Mouse (Mus musculus) liver, postnatal 0 days (tissue): ENCODE measurements around the gene Rab26. TPM values are rescaled to one million over a fixed set of nuclear protein-coding genes. Genes with fewer than 3 reads are reported as not detected.

Experiments used
- ATAC-seq: fragments of 200-750 bp; cut with Nextera tagmentation; 2 replicates; pipeline ENCODE4 v1.8.0; 2017; ENCODE audit warnings: mild to moderate bottlenecking, moderate library complexity
- DNase-seq: peaks from one replicate; pipeline ENCODE4 v3.0.0-alpha.2; 2016
- H3K27ac ChIP-seq: fragments of 300-500 bp; sonication (generic); 2 replicates; pipeline ENCODE4 v1.5.1; 2014; ENCODE audit warnings: antibody characterized with exemption, moderate library complexity, mild to moderate bottlenecking, low read depth
- H3K27me3 ChIP-seq: fragments of 300-500 bp; sonication (generic); 2 replicates; pipeline ENCODE4 v1.6.1; 2014; ENCODE audit warnings: low read length, control low read depth, mixed read lengths; ENCODE audit not compliant: insufficient read depth
- H3K36me3 ChIP-seq: fragments of 300-500 bp; sonication (generic); replicated peaks from 2 replicates; pipeline ENCODE4 v1.6.1; 2014; ENCODE audit warnings: mild to moderate bottlenecking, control low read depth, low read length, moderate library complexity, mixed read lengths; ENCODE audit not compliant: insufficient read depth
- H3K4me1 ChIP-seq: fragments of 300-500 bp; sonication (generic); 2 replicates; pipeline ENCODE4 v1.6.1; 2014; ENCODE audit warnings: antibody characterized with exemption, mild to moderate bottlenecking, control low read depth; ENCODE audit not compliant: insufficient read depth
- H3K4me2 ChIP-seq: fragments of 300-500 bp; sonication (generic); 2 replicates; pipeline ENCODE4 v1.6.1; 2014; ENCODE audit warnings: low read depth, mild to moderate bottlenecking, low read length, moderate library complexity, mixed read lengths
- H3K4me3 ChIP-seq: fragments of 300-500 bp; sonication (generic); 2 replicates; pipeline ENCODE4 v1.5.1; 2014; ENCODE audit warnings: low read depth, low read length
- H3K9ac ChIP-seq: fragments of 300-500 bp; sonication (generic); replicated peaks from 2 replicates; pipeline ENCODE4 v1.6.1; 2014; ENCODE audit warnings: mild to moderate bottlenecking, moderate library complexity
- H3K9me3 ChIP-seq: fragments of 300-500 bp; sonication (generic); 2 replicates; pipeline ENCODE4 v1.6.1; 2016; ENCODE audit warnings: mild to moderate bottlenecking, control low read depth, low read length, mixed read lengths
- CTCF ChIP-seq: sonication (generic); IDR thresholded peaks from 2 replicates; pipeline ENCODE4 v1.5.1; 2016; ENCODE audit warnings: antibody characterized with exemption, low read depth
- EP300 ChIP-seq: IDR thresholded peaks from 2 replicates; pipeline ENCODE4 v1.6.1; 2016; ENCODE audit warnings: antibody characterized with exemption, low read depth, mild to moderate bottlenecking
- WGBS: fragments of 180-500 bp; shearing (Covaris S2); extraction: QIAGEN DNeasy Blood & Tissue Kit; methylation state at CpG from one replicate; pipeline ENCODE4 v1.1.7; 2014; ENCODE audit not compliant: insufficient replicate concordance; 5-methylcytosine and 5-hydroxymethylcytosine counted together
- polyA plus RNA-seq: library from polyadenylated mRNA; unstranded; fragments of >200 nt; fragmentation: Nextera tagmentation; extraction: Ambion mirVana; gene quantifications from 2 replicates; pipeline ENCODE4 v1.2.1, GENCODE M21; 2015

Gene Rab26
- polyA plus RNA-seq, 1 experiment from 2014 or later = 0.81 TPM

DNA sequence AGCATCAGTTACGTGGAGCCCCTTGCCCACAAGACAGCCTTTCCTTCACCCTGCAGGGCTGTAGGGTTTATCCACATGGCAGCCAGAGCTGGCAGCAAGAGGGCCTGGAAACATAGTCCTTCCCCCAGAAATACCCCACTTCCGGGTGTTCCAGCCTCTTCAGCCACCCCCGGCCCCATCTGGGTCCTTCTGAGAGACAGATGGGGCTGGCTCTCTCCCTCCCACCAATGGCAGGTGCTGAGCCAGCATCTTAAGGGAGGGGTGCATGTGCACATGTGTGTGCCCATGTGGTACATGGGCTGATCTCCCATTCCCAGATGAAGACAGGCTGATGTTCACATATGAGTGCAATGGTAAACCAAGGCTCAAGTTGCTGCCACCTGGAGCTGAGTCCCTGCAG, 38.6 kb downstream of the Rab26 start:
- 68% methylated on average over 3 of the region's 3 CpGs for WGBS
- no peak for ATAC-seq
- H3K4me1 ChIP-seq = no peaks in the 10 kb centered on the region
- no peak overlapping the region for H3K4me2 ChIP-seq
- no peak overlapping the region for H3K9ac ChIP-seq
- no peaks in the 10 kb centered on the region for H3K9me3 ChIP-seq
- H3K27ac ChIP-seq = no peak overlapping the region
- H3K4me3 ChIP-seq = no peak overlapping the region
- DNase-seq = no peak
- H3K36me3 ChIP-seq = no peaks in the 10 kb centered on the region
- no peak for TF ChIP-seq CTCF
- no peak for TF ChIP-seq EP300
- peaks cover 4% of the 10 kb centered on the region; the same call in 1 of the 2 replicates for H3K27me3 ChIP-seq

- Histone ChIP-seq H3K4me3 (no peak overlapping the region), H3K27me3 (peaks cover 10% of the 10 kb centered on the region), H3K4me2 (no peak overlapping the region), H3K36me3 (no peaks in the 10 kb centered on the region), H3K9me3 (no peaks in the 10 kb centered on the region), H3K27ac (no peak overlapping the region), H3K9ac (no peak overlapping the region), H3K4me1 (no peaks in the 10 kb centered on the region)
- DNase-seq (peak; percentile 63), ATAC-seq (no peak)
- TF ChIP-seq EP300 = no peak
- TF ChIP-seq CTCF = peak; percentile 77
- WGBS = 43% methylated on average over 2 of the region's 2 CpGs
These were observed 39.2 kb downstream of the Rab26 start for GRCm38 (mm10) chr17:24494627-24495335.

- Histone ChIP-seq H3K4me1 (peaks cover 10% of the 10 kb centered on the region), H3K9me3 (no peaks in the 10 kb centered on the region), H3K4me2 (no peak overlapping the region), H3K4me3 (no peak overlapping the region), H3K9ac (no peak overlapping the region), H3K27me3 (peaks cover 38% of the 10 kb centered on the region), H3K36me3 (no peaks in the 10 kb centered on the region), H3K27ac (no peak overlapping the region)
- DNase-seq (no peak), ATAC-seq (no peak)
- no peak for TF ChIP-seq EP300
- no peak for TF ChIP-seq CTCF
- 85% methylated on average over 4 of the region's 4 CpGs for whole genome bisulfite sequencing
These were observed 43.6 kb downstream of the Rab26 start for GRCm38 (mm10) chr17:24490399-24490798.

GRCm38 (mm10) chr17:24489265-24490030, 44.6 kb downstream of the Rab26 start:
- TF ChIP-seq EP300 = no peak
- TF ChIP-seq CTCF = no peak
- Histone ChIP-seq H3K9ac (no peak overlapping the region), H3K4me2 (peak overlapping the region; percentile 81), H3K4me1 (peaks cover 10% of the 10 kb centered on the region), H3K9me3 (no peaks in the 10 kb centered on the region), H3K27me3 (peaks cover 38% of the 10 kb centered on the region), H3K27ac (no peak overlapping the region), H3K4me3 (peak overlapping the region; percentile 57), H3K36me3 (no peaks in the 10 kb centered on the region)
- DNase-seq (no peak), ATAC-seq (no peak)
- WGBS = 29% methylated on average over 15 of the region's 19 CpGs

GRCm38 (mm10) chr17:24488662-24489264, 45.2 kb downstream of the Rab26 start:
- H3K4me2 ChIP-seq = peak overlapping the region; percentile 81
- no peaks in the 10 kb centered on the region for H3K36me3 ChIP-seq
- peak overlapping the region; percentile 1; the same call in 1 of the 2 replicates for H3K9ac ChIP-seq
- H3K9me3 ChIP-seq = no peaks in the 10 kb centered on the region
- TF ChIP-seq EP300 (no peak), CTCF (no peak)
- DNase-seq (no peak), ATAC-seq (peak; percentile 56)
- H3K4me3 ChIP-seq = peak overlapping the region; percentile 57
- peaks cover 10% of the 10 kb centered on the region for H3K4me1 ChIP-seq
- no peak overlapping the region for H3K27ac ChIP-seq
- peaks cover 38% of the 10 kb centered on the region for H3K27me3 ChIP-seq
- 2% methylated on average over 61 of the region's 81 CpGs for WGBS

GRCm38 (mm10) chr17:24488186-24488661, 45.8 kb downstream of the Rab26 start, which contains the start of gene Caskin1:
Gene Caskin1 (plus strand): TSS chr17:24488601.
- Histone ChIP-seq H3K4me1 (peaks cover 10% of the 10 kb centered on the region), H3K27ac (no peak within 1 kb of the TSS), H3K4me3 (peak within 1 kb of the TSS; percentile 57), H3K4me2 (peak within 1 kb of the TSS; percentile 81), H3K36me3 (no peaks in the 10 kb centered on the region), H3K27me3 (peaks cover 38% of the 10 kb centered on the region), H3K9me3 (no peaks in the 10 kb centered on the region), H3K9ac (peak within 1 kb of the TSS; percentile 1; the same call in 1 of the 2 replicates)
- peak; percentile 27; the same call in 1 of the 2 replicates for ATAC-seq
- DNase-seq = no peak
- TF ChIP-seq CTCF (no peak), EP300 (no peak)
- 2% methylated on average over 39 of the region's 45 CpGs for WGBS
